Mouse (Mus musculus) hematopoietic multipotent progenitor cell, adult 10-12 weeks (in vitro differentiated cells): Measurements from ENCODE around the gene Gm28308. TPM values are rescaled to one million over a fixed set of nuclear protein-coding genes. Genes with fewer than 3 reads are reported as not detected.

Source experiments
- polyA plus RNA-seq: library from polyadenylated mRNA; stranded (reverse); fragments of >175 nt; gene quantifications from 2 replicates; pipeline ENCODE4 v1.2.3, GENCODE M21; 2012; ENCODE audit warnings: low replicate concordance

The Gm28308 gene
- polyA plus RNA-seq: 0.20 TPM in 1 of 2 replicates, not detected in the other

DNA sequence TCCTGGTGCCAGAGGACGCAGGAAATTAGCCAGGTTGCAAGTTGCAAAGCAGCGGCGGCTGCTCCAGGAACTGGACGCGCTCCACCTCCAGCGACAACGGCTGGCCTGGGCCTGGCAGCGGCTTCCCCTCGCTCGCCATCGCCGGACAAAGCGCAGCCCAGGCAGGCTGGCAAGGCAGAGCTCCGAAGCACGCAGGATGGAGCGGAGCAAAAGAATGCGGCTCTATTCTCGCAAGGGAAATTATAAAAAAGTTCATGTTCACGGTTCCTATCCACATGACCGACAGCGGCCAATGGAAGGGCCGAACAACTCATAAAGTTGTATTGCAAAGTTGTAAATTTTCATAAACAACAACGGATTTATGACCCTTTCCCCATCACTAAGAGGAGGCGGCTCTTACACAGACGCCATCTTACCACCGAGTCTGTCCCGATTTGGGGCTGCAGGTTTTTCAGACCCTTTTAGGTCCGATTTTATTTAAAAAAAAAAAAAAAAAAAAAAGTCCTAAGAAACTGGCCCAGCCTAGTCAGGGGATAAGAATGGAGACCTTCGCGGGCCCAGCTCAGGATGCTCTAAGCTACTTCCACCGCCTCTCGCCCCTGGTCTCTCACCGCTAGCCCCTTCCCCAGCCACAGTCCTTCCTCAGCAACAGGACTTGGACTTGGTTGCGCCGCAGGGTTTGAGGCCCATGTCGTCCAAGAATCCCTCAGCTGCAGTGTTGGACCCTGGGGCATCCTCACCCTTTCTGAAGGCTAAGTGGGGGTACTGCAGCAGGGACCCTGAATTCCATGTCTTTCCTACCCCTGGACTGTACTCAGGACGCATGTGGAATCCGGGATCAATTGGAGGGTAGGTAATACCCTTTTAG is at the start of gene Gm28308, which contains the start of gene Hoxa3:
Gene Gm28308 (minus strand): TSS at position 221 of the 868 bp plus-strand sequence.
Gene Hoxa3 (minus strand): TSS at position 218 of the 868 bp plus-strand sequence.

DNA sequence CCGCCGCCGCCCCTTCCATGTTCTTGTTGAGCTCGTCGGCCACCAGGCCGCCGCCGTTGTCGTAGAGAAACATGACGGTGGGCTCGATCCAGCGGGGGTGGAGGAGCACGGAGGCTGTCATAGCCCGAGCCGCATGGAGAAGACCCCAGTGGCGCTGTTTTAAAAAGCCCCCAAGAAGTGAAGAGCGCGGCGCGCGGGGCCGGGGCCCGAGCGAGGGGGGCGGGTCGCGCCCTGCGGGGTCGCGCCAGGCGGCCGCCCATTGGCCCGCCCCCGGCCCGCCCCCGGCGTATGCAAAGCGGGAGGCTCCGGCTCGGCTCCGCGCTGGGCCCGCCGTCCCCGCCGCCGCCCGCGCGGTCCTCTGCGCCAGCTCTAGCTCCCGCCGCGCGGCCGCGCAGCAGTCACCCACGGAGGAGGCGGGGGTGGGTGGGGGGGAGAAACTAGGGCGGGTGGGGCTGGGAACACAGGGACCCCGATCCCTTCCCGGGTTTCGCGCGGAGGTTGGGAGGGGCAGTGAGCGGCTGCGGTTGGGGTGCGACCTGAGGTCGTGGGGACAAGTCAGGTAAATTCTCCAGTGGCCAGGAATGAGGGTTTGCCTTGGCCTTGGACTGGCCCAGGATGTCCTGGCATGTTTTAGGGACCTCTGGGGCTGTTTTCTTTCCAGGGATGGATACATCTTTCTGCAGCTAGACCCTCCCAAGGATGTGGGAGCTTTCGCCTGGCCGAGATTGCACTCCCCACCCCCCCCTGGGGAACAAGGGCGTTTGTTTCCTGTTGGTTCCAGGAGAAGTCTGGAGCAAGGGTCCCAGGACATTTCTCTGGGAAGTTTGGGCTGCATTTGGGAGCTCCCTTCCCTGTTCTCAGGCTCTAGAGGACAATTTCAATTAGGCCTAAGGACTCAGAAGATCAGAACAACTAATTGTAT is 47.8 kb upstream of the Gm28308 start, which contains the start of gene Hoxa13:
Gene Hoxa13 (minus strand): TSS at position 227 of the 922 bp plus-strand sequence.

DNA sequence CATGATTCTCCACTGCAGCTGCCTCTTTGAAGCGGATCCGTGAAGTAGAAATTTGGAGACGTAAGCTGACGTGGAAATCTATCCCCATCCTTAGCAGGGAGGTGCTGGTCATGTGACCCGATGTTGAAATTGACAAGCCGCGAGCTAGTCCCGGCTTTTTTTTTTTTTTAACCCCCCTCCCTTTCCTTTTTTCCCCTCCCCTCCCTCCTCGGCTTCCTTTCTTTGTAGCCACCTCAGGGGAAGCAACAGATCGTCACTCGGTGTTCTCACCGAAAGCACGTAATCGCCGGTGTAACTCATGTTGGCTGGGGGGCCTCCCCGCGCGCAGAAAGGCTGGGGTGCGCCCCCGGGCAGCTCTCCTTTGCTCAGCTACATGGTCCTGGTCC is 32.6 kb upstream of the Gm28308 start, which contains the start of gene Hoxa11:
Gene Hoxa11 (minus strand): TSS at position 54 of the 386 bp plus-strand sequence.

DNA sequence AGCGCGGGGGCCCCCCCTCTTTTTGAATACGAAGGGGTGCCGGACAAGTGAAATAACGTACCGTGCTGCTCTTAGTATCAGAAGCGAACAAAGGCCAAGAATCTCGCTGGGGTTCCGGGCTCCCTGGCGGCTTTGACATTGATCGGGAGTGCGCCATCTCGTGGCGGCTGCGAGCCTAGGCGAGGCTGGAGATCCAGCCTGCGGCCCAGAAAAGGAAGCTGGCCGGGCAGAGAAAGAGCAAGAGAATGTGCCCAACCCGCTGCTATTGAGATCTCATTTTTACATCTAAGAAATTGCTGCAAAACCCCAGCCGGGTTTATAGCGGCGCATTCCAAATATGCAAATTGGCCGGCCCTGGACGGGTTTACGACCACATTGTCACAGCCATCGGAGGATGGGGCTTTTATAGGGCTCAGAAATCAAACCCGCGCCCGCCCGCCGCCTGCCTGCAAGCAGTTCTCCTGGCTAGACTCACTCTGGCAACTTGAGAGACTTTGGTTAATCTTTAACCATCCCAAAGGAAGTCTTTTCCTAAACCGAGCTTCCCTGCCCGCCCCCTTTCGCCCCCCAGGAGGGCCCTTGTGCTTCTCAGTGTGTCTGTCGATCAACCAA is 27.4 kb upstream of the Gm28308 start, which contains the start of gene Hoxa10:
Gene Hoxa10 (minus strand): TSS at position 466 of the 612 bp plus-strand sequence.

DNA sequence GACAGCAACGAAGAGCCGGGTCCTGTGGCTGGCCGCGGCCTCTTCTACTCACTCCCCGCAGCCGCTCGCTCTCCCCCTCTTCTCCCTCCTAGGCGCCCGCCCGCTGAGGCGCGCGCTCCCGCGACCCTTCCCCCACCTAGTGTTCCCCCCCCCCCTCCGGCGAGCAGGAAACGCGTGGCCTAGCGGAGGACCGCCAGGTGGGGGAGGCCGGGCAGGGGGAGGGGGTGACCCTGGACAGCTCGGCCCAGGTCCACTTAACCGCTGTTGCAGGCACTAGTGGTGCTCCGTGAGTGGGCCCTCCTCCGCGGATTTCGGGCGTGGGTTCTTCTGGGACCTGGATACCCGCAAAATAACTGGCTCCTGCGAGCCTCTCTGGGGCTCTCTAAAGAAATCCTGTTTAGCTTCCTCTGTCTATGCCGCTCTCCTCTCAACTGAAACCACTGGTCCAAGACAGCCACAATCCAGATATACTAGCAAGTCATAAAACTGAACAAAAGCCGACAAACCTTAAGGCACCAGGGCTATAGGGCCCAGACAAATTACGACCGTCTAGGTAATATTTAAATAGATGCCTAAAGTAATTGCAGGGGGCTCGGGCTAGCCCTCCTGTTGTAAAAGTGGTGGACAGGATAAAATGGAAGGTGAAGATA is 17.5 kb upstream of the Gm28308 start, which contains the start of gene Hoxa9:
Gene Hoxa9 (minus strand): TSS at position 574 of the 650 bp plus-strand sequence.

DNA sequence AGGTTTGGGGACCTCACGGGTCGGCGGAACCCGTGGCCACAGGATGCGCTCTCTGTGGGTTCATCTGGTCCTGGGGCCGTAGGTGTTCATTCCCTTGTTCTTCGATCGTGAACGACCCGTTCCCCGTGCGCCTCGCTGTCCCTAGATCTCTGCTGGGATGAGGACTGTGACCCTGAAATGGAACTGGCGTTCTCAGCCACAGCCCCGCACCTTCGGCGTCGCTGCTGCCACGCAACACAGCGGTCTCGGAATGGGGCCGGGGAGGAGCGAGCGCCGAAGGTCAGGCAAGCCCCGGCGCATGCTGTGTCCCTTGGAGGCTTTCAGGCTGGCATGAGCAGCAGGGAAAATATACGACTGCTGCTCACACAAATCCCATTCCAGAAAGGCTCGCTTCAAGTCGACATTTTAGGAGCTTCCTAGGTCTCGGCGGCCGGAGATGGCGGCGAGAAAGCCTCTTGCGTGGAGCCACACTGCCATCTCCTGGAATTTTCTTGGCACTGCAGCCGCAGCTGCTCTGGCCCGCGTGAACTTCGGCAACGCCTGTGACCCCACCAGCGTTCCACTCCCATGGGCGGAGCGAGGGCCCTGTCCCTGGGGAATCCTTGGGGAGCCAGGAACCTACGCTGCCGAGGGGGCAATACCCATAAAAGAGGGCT is 8.3 kb upstream of the Gm28308 start, which contains the start of gene Hoxa7:
Gene Hoxa7 (minus strand): TSS at position 518 of the 656 bp plus-strand sequence.

DNA sequence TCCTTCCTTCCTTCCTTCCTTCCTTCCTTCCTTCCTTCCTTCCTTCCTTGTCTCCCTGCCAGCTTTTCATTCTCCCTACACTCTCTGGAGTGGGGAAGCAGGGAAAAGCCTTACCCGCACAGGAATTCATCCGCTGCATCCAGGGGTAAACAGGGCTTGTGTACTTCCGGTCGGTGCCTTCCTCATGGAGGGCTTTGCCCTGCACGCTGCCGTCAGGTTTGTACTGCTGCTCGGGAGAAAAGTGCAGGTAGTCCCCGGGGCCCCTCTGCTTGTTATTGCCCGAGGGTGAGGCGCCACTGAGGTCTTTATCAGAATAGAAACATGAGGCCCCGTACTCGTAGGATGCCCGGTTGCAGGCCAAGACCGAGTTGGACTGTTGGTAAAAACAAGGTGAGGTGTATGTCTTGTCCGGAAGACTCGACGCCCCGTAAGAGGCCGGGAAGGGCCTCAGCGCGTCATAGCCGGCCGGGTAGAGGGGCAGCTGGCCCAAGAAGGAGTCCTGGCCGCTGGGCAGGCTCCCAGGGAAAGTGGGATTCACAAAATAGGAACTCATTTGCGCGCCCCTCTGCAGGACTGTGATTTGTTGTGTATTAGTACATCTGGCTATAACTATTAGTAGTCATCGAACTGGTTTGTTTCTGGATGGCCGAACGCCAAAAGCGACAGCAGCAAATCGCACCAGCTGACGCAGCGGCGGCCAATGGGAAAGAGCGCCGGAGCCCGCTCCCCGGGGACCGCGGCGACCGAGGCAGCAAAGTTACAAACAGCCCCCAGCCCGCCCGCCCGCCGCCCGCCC is 4.9 kb downstream of the Gm28308 start, which contains the start of gene Hoxa6:
Gene Hoxa6 (minus strand): TSS at position 651 of the 796 bp plus-strand sequence.

DNA sequence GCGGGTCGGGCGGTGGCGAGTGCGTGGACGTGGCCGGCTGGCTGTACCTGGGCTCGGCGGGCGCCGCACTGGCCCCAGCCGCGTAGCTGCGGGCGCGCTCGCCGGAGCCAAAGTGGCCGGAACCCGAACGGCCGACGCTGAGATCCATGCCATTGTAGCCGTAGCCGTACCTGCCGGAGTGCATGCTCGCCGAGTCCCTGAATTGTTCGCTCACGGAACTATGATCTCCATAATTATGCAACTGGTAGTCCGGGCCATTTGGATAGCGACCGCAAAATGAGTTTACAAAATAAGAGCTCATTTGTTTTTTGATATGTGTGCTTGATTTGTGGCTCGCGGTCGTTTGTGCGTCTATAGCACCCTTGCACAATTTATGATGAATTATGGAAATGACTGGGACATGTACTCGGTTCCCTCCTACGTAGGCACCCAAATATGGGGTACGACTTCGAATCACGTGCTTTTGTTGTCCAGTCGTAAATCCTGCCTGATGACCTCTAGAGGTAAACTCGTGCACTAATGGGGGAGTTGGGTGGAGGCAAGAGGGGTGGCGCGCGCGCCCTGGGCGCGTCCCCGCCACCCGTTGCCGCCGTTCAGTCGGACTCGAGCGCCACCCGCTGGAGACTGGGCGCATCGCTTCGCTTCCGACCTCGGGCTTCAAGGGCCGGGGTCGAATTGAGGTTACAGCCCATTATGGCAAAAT is 8.9 kb downstream of the Gm28308 start, which contains the start of gene Hoxa5:
Gene Hoxa5 (minus strand): TSS at position 538 of the 703 bp plus-strand sequence.

DNA sequence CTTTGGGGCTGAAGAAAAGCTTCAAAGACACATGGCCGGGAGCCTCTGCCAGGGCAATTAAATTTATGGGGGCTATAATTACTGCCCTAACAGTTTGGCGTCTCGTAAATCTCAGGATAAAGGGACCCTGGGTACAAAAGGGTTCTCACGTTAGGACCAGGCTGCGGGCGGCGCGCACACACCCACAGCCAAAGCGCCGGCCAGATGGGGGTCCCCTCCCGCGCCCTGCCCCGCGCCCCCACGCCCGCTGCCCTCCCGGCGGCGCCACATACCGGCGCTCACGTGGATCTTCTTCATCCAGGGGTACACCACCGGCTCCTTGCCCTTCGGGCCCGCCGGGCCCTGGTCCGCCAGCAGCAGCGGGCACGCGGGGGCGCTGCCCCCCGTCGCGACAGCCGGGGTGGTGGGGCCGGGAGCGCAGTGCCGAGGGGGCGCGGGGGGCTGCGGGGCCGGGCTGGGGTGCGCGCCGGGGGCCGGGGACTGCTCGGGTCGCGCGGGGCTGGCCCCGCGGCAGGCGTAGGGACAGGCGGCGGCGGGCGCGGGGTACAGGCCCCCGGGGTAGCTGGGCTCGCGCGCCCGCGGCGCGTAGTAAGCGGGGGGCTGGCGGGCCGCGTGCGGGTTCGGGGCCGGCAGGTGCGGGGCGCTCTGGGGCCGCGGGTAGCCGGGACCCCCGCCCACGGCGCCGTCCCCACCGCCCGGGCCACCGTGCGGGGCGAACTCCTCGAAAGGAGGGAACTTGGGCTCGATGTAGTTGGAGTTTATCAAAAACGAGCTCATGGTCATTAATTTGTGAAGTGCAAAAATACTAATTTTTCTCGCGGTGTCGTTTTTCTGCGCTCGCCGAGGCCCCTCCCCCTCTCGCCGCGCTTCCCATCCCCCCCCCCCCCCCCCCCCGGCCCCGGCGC is 22.0 kb downstream of the Gm28308 start, which contains the start of gene Hoxa4:
Gene Hoxa4 (minus strand): TSS at position 848 of the 905 bp plus-strand sequence.

DNA sequence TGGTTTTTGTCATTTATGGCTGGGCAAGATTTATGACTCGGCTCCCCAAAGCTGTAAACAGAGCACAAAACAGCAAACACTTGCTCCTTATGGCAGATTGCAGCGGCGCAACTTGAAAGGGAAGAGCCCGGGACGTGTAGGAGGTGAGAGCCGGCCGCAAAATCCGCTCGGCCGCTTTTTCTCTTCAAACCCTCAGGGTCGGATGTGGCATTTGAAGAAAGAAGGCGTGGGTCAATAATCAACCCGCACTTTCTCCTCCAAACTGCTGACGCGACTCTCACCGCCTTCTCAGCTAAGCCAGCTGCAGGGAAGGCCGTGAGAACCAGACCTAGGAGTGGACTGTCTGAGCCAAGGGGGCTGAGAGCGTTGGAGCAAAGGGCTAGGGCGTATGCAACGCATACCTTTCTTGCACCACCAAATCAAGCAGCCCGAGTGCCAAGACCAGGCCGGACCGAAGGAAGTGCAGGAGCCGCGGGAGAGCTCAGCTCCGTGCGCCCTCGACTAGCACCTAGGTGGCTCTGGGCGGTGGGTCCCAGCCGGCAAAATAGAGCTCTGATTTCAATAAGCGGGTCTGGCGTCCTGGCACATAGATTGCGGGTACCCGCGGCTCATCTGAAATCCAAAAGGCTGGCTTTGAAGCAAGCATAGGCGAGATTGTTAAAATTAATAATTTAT is 35.9 kb downstream of the Gm28308 start, which contains the start of gene 5730596B20Rik:
Gene 5730596B20Rik (plus strand): TSS at position 438 of the 675 bp plus-strand sequence.

DNA sequence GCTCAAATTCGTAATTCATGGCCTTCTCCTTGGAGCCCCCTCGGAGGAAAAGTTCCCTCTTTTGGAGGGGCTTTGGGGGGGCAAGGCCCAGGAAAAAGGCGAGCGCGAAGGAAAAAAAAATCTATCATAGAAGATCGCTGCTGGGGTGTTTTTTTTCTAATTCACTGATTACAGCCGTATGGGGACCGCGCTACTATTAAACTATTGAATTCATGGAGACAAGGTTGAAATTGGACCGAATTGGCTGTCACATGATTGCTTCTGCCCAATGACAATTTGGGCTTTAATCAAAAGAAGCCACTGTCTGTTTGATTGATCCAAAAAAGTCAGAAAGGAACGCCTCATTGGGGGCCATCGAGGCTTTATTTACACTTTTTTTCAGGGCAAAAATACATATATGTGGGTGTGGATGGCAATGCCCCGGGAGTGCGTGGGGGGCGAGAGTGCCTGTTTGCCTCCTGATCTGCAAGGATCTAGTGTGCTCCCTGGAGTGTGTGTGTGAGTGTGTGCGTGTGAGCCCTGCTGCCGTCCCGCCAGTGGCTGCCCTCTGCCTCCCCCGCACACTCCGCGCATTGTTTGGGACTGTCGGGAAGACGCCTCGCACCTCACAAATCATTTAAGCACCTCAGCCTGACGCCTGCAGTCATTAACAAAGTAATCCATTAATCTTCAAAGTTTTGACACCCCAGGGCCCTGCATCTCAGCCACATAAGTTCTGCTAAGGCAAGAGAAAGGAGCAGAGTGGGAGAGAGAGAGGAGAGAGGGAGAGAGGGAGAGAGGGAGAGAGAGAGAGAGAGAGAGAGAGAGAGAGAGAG is 48.3 kb downstream of the Gm28308 start, which contains the start of gene Hoxa2:
Gene Hoxa2 (minus strand): TSS at position 206 of the 815 bp plus-strand sequence.

DNA sequence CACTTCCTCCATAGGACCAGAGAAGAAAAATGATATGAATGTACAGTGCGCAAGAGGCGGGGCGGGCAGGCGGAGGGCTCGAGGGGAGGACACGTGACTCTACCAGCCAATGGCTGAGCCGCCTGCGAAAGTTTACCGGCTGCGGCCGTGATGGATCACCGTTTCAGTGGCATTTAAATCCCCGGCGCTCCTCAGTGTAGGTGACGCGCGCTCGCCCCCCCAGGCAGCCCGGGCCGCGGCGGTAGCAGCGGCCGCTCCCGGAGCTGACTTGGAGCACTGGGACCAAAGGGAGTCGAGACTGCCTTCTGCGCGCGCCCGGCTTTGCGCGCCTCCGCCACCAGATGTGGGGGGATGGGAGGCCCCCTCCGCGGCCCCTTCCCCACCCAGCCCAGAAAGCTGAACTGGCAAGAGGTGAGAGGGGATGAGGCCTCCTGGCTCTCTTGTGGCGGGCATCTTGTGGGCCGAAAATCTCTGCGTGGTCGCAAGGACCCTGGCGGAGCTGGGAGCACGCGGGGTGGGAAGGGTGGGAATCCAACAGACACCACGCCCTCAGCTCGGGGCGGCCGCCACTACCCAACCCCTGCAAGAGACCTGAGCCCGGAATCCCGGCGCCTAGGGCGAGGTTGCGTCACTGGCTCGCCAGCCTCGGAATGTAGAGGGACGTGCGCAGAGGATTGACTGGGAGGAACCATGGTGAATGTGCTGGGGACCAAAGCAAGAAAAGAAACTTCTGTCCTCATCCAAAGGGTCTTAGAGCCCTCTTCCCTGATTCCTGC is 54.7 kb downstream of the Gm28308 start, which contains the start of gene Hoxa1:
Gene Hoxa1 (minus strand): TSS at position 42 of the 776 bp plus-strand sequence.

